Mouse (Mus musculus) heart, postnatal 0 days (tissue): Measurements from ENCODE around the gene Shisa9.

Source experiments
- CTCF ChIP-seq: IDR thresholded peaks from 2 replicates; pipeline ENCODE4 v1.5.1; 2016; ENCODE audit warnings: antibody characterized with exemption, control low read depth, low read depth
- EP300 ChIP-seq: IDR thresholded peaks from 2 replicates; pipeline ENCODE4 v1.6.1; 2016; ENCODE audit warnings: antibody characterized with exemption, low read depth

- TF ChIP-seq EP300 (no peak), CTCF (no peak)
Observed at GRCm38 (mm10) chr16:12219821-12220220, 235.9 kb downstream of the Shisa9 start.
